Mouse (Mus musculus) neural tube, embryonic 14.5 days (tissue): ENCODE data around the gene 1810043G02Rik. TPM values are rescaled to one million over a fixed set of nuclear protein-coding genes. Genes with fewer than 3 reads are reported as not detected.

Experiments used
- ATAC-seq: fragments of 200-750 bp; cut with Nextera tagmentation; 2 replicates; pipeline ENCODE4 v1.8.0; 2017; ENCODE audit warnings: low read depth, mild to moderate bottlenecking, moderate TSS enrichment, moderate library complexity
- H3K27ac ChIP-seq: fragments of 300-500 bp; sonication (generic); 2 replicates; pipeline ENCODE4 v1.5.1; 2014; ENCODE audit warnings: low read depth, mild to moderate bottlenecking, control low read depth, low read length, moderate library complexity, mixed read lengths
- H3K27me3 ChIP-seq: fragments of 300-500 bp; sonication (generic); 2 replicates; pipeline ENCODE4 v1.6.1; 2014; ENCODE audit warnings: low read length; ENCODE audit not compliant: control insufficient read depth, insufficient read depth
- H3K36me3 ChIP-seq: fragments of 300-500 bp; sonication (generic); 2 replicates; pipeline ENCODE4 v1.6.1; 2014; ENCODE audit warnings: low read length, mixed read lengths; ENCODE audit not compliant: control insufficient read depth, insufficient read depth
- H3K4me1 ChIP-seq: fragments of 300-500 bp; sonication (generic); 2 replicates; pipeline ENCODE4 v1.6.1; 2014; ENCODE audit warnings: low read length; ENCODE audit not compliant: control insufficient read depth, insufficient read depth
- H3K4me2 ChIP-seq: fragments of 300-500 bp; sonication (generic); 2 replicates; pipeline ENCODE4 v1.6.1; 2014; ENCODE audit warnings: mild to moderate bottlenecking, low read depth, low read length, control low read depth
- H3K4me3 ChIP-seq: fragments of 300-500 bp; sonication (generic); 2 replicates; pipeline ENCODE4 v1.5.1; 2014; ENCODE audit warnings: low read depth, low read length, control low read depth, mixed read lengths
- H3K9ac ChIP-seq: fragments of 300-500 bp; sonication (generic); replicated peaks from 2 replicates; pipeline ENCODE4 v1.6.1; 2014; ENCODE audit warnings: low read depth, mild to moderate bottlenecking, control low read depth, low read length, mixed read lengths
- H3K9me3 ChIP-seq: fragments of 300-500 bp; sonication (generic); 2 replicates; pipeline ENCODE4 v1.6.1; 2016; ENCODE audit warnings: low read length; ENCODE audit not compliant: control insufficient read depth
- WGBS: fragments of 180-500 bp; shearing (Covaris S2); extraction: QIAGEN DNeasy Blood & Tissue Kit; methylation state at CpG from one replicate; pipeline ENCODE4 v1.1.7; 2014; 5-methylcytosine and 5-hydroxymethylcytosine counted together
- polyA plus RNA-seq: library from polyadenylated mRNA; unstranded; fragments of >200 nt; fragmentation: Nextera tagmentation; extraction: Ambion mirVana; gene quantifications from 2 replicates; pipeline ENCODE4 v1.2.1, GENCODE M21; 2014

The 1810043G02Rik gene
- polyA plus RNA-seq, 1 experiment from 2014 or later, result 52.6 TPM

- ATAC-seq, result peak; percentile 82
- no peak overlapping the region for H3K9ac ChIP-seq
- no peaks in the 10 kb centered on the region for H3K4me1 ChIP-seq
- 3% methylated on average over 5 of the region's 5 CpGs for WGBS
- H3K27me3 ChIP-seq, result no peaks in the 10 kb centered on the region
- H3K27ac ChIP-seq, result no peak overlapping the region
- no peak overlapping the region for H3K4me2 ChIP-seq
- H3K9me3 ChIP-seq, result no peaks in the 10 kb centered on the region
- no peaks in the 10 kb centered on the region for H3K36me3 ChIP-seq
- H3K4me3 ChIP-seq, result no peak overlapping the region
Observed at GRCm38 (mm10) chr10:78028129-78028528, 49.8 kb downstream of the 1810043G02Rik start.

- Histone ChIP-seq H3K27me3 (no peaks in the 10 kb centered on the region), H3K4me1 (no peaks in the 10 kb centered on the region), H3K27ac (no peak overlapping the region), H3K9ac (no peak overlapping the region), H3K4me2 (no peak overlapping the region), H3K4me3 (no peak overlapping the region), H3K9me3 (no peaks in the 10 kb centered on the region), H3K36me3 (no peaks in the 10 kb centered on the region)
- ATAC-seq, result no peak
- WGBS, result 93% methylated on average over 1 of the region's 1 CpGs
Observed at GRCm38 (mm10) chr10:78029080-78029479, 50.8 kb downstream of the 1810043G02Rik start.

GRCm38 (mm10) chr10:78031987-78032386, 53.7 kb downstream of the 1810043G02Rik start:
- WGBS, result 82% methylated on average over 2 of the region's 2 CpGs
- no peaks in the 10 kb centered on the region for H3K36me3 ChIP-seq
- ATAC-seq, result no peak
- no peak overlapping the region for H3K4me2 ChIP-seq
- no peaks in the 10 kb centered on the region for H3K27me3 ChIP-seq
- H3K9ac ChIP-seq, result no peak overlapping the region
- H3K9me3 ChIP-seq, result no peaks in the 10 kb centered on the region
- H3K27ac ChIP-seq, result no peak overlapping the region
- no peaks in the 10 kb centered on the region for H3K4me1 ChIP-seq
- H3K4me3 ChIP-seq, result no peak overlapping the region

Other genes starting within 250 kb of the 1810043G02Rik start
- not detected in 2 replicates for gene Gm18596, start 235.9 kb upstream of the 1810043G02Rik start, polyA plus RNA-seq
- gene Gm9736, start 227.2 kb upstream of the 1810043G02Rik start, polyA plus RNA-seq, result not detected in 2 replicates
- gene Gm3233, start 218.8 kb upstream of the 1810043G02Rik start, polyA plus RNA-seq, result not detected in 2 replicates
- not detected in 2 replicates for gene Gm3238, start 207.2 kb upstream of the 1810043G02Rik start, polyA plus RNA-seq
- not detected in 2 replicates for gene Gm7138, start 201.6 kb upstream of the 1810043G02Rik start, polyA plus RNA-seq
- gene Gm3250, start 196.0 kb upstream of the 1810043G02Rik start, polyA plus RNA-seq, result not detected in 2 replicates
- not detected in 2 replicates for gene Gm7137, start 190.3 kb upstream of the 1810043G02Rik start, polyA plus RNA-seq
- gene Gm9639, start 183.4 kb upstream of the 1810043G02Rik start, polyA plus RNA-seq, result not detected in 2 replicates
- not detected in 2 replicates for gene Gm19668, start 179.4 kb upstream of the 1810043G02Rik start, polyA plus RNA-seq
- not detected in 2 replicates for gene Gm9507, start 166.7 kb upstream of the 1810043G02Rik start, polyA plus RNA-seq
- gene Gm2696, start 163.8 kb upstream of the 1810043G02Rik start, polyA plus RNA-seq, result not detected in 2 replicates
- gene Krtap10-4, start 151.4 kb upstream of the 1810043G02Rik start, polyA plus RNA-seq, result not detected in 2 replicates
- gene Krtap10-10, start 142.6 kb upstream of the 1810043G02Rik start, polyA plus RNA-seq, result not detected in 2 replicates
- not detected in 2 replicates for gene Gm36176, start 131.7 kb upstream of the 1810043G02Rik start, polyA plus RNA-seq
- gene Gm10318, start 125.7 kb upstream of the 1810043G02Rik start, polyA plus RNA-seq, result 0.30 TPM in 1 of 2 replicates, not detected in the other
- gene Gm3285, start 116.5 kb upstream of the 1810043G02Rik start, polyA plus RNA-seq, result not detected in 2 replicates
- 17.4 and 20.6 TPM in 2 replicates for gene Lrrc3, start 76.0 kb upstream of the 1810043G02Rik start, polyA plus RNA-seq
- 6.0 and 9.2 TPM in 2 replicates for gene Trpm2, start 8.0 kb upstream of the 1810043G02Rik start, polyA plus RNA-seq
- 83.2 and 93.9 TPM in 2 replicates for gene Pfkl, start 31.6 kb downstream of the 1810043G02Rik start, polyA plus RNA-seq
- gene Dnmt3l, start 63.4 kb downstream of the 1810043G02Rik start, polyA plus RNA-seq, result not detected in 2 replicates
- gene Aire, start 65.1 kb downstream of the 1810043G02Rik start, polyA plus RNA-seq, result 0.21 TPM in 2 replicates
- gene Icosl, start 90.8 kb downstream of the 1810043G02Rik start, polyA plus RNA-seq, result 0.56 and 1.1 TPM in 2 replicates
- gene D10Jhu81e, start 191.3 kb downstream of the 1810043G02Rik start, polyA plus RNA-seq, result 14.6 and 16.0 TPM in 2 replicates
- 12.7 and 15.7 TPM in 2 replicates for gene Pwp2, start 206.6 kb downstream of the 1810043G02Rik start, polyA plus RNA-seq